Mouse (Mus musculus): Measurements from ENCODE around the gene Zfp455. TPM values are rescaled to one million over a fixed set of nuclear protein-coding genes. Genes with fewer than 3 reads are reported as not detected.
"Not testable (repeated sequence)": the region's sequence is repeated elsewhere in the genome, so short reads cannot be mapped to it uniquely, and the experiment has no call there.

The Zfp455 gene
- 2.4 and 2.9 TPM in 2 replicates for polyA plus RNA-seq (2015; fragmentation: Nextera tagmentation; extraction: Ambion mirVana)

- peak; percentile 81 for ATAC-seq (ENCODE audit: insufficient number of reproducible peaks, low FRiP score, low TSS enrichment, low read depth)
- H3K27me3 ChIP-seq: no peaks in the 10 kb centered on the region
- H3K9ac ChIP-seq: peak within 1 kb of the TSS; percentile 64
- peak within 1 kb of the TSS; percentile 73 for H3K4me2 ChIP-seq
- H3K9me3 ChIP-seq: no peaks in the 10 kb centered on the region
- peak within 1 kb of the TSS; percentile 67; the same call in 1 of the 2 replicates for H3K27ac ChIP-seq
- peaks cover 5% of the 10 kb centered on the region; the same call in 1 of the 2 replicates for H3K4me1 ChIP-seq
- H3K4me3 ChIP-seq: peak within 1 kb of the TSS; percentile 70
- H3K36me3 ChIP-seq: no peaks in the 10 kb centered on the region
- under 1% methylated on average over 13 of the region's 13 CpGs for WGBS
These were observed at the start of gene Zfp455 for GRCm38 (mm10) chr13:67194340-67194894. Gene Zfp455, plus strand, starts transcription at chr13:67194506.

- 66% methylated on average over 4 of the region's 4 CpGs for WGBS
- not testable (repeated sequence) for ATAC-seq (ENCODE audit: insufficient number of reproducible peaks, low FRiP score, low TSS enrichment, low read depth)
These were observed 28.2 kb upstream of the Zfp455 start for GRCm38 (mm10) chr13:67166122-67166521.

GRCm38 (mm10) chr13:67172991-67173722 lies 21.1 kb upstream of the Zfp455 start, which contains the start of gene Rsl1:
Gene Rsl1, plus strand, starts transcription at chr13:67173182.
- not testable (repeated sequence) for H3K9me3 ChIP-seq, H3K27me3 ChIP-seq, H3K36me3 ChIP-seq, H3K4me1 ChIP-seq
- Histone ChIP-seq H3K9ac (peak within 1 kb of the TSS; percentile 26), H3K4me3 (peak within 1 kb of the TSS; percentile 59), H3K4me2 (peak within 1 kb of the TSS; percentile 56), H3K27ac (peak within 1 kb of the TSS; percentile 47; the same call in 1 of the 2 replicates)
- peak; percentile 95 for ATAC-seq (ENCODE audit: insufficient number of reproducible peaks, low FRiP score, low TSS enrichment, low read depth)
- WGBS: 1% methylated on average over 17 of the region's 17 CpGs

More at GRCm38 (mm10) chr13:67166122-67166521, 28.2 kb upstream of the Zfp455 start:
- not testable (repeated sequence) for H3K36me3 ChIP-seq, H3K9me3 ChIP-seq, H3K4me2 ChIP-seq, H3K27me3 ChIP-seq, H3K9ac ChIP-seq, H3K27ac ChIP-seq, H3K4me3 ChIP-seq, H3K4me1 ChIP-seq

- 0 out of 2 replicates have a peak, but pooled peaks cover 3% of the 10 kb centered on the region for H3K4me1 ChIP-seq
- peaks cover 8% of the 10 kb centered on the region for H3K36me3 ChIP-seq
- H3K9ac ChIP-seq: 0 out of 2 replicates have a peak overlapping the region, but pooled peaks have one; percentile 26
- no peak overlapping the region for H3K27ac ChIP-seq
- peak overlapping the region; percentile 59 for H3K4me3 ChIP-seq
- no peaks in the 10 kb centered on the region for H3K27me3 ChIP-seq
- H3K9me3 ChIP-seq: no peaks in the 10 kb centered on the region
- no peak for ATAC-seq (ENCODE audit: insufficient number of reproducible peaks, low FRiP score, low TSS enrichment, low read depth)
- peak overlapping the region; percentile 56 for H3K4me2 ChIP-seq
- WGBS: 12% methylated on average over 5 of the region's 5 CpGs
These were observed 20.6 kb upstream of the Zfp455 start for GRCm38 (mm10) chr13:67173723-67174055.

GRCm38 (mm10) chr13:67201656-67202055 lies 7.3 kb downstream of the Zfp455 start:
- no peaks in the 10 kb centered on the region for H3K27me3 ChIP-seq
- H3K9ac ChIP-seq: no peak overlapping the region
- H3K9me3 ChIP-seq: no peaks in the 10 kb centered on the region
- H3K4me1 ChIP-seq: no peaks in the 10 kb centered on the region
- peaks cover 7% of the 10 kb centered on the region; the same call in 1 of the 2 replicates for H3K36me3 ChIP-seq
- no peak for ATAC-seq (ENCODE audit: insufficient number of reproducible peaks, low FRiP score, low TSS enrichment, low read depth)
- WGBS: 77% methylated on average over 3 of the region's 3 CpGs
- no peak overlapping the region for H3K4me2 ChIP-seq
- no peak overlapping the region for H3K27ac ChIP-seq
- H3K4me3 ChIP-seq: no peak overlapping the region

- 63% methylated on average over 4 of the region's 4 CpGs for WGBS
- no peak for ATAC-seq (ENCODE audit: insufficient number of reproducible peaks, low FRiP score, low TSS enrichment, low read depth)
- no peak overlapping the region for H3K4me3 ChIP-seq
These were observed 19.8 kb downstream of the Zfp455 start for GRCm38 (mm10) chr13:67214015-67214607.

More at GRCm38 (mm10) chr13:67214015-67214607, 19.8 kb downstream of the Zfp455 start:
- Histone ChIP-seq H3K27ac (no peak overlapping the region), H3K36me3 (no peaks in the 10 kb centered on the region), H3K4me1 (no peaks in the 10 kb centered on the region), H3K9ac (no peak overlapping the region), H3K9me3 (no peaks in the 10 kb centered on the region), H3K27me3 (no peaks in the 10 kb centered on the region), H3K4me2 (no peak overlapping the region)

Other genes starting within 250 kb of the Zfp455 start
- 4.0 and 4.5 TPM in 2 replicates for gene Zfp712, start 133.3 kb upstream of the Zfp455 start, polyA plus RNA-seq (2015; fragmentation: Nextera tagmentation; extraction: Ambion mirVana)
- gene Zfp708, start 96.5 kb upstream of the Zfp455 start, polyA plus RNA-seq (2015; fragmentation: Nextera tagmentation; extraction: Ambion mirVana): 5.1 and 5.9 TPM in 2 replicates
- gene Gm28557, start 85.9 kb upstream of the Zfp455 start, polyA plus RNA-seq (2015; fragmentation: Nextera tagmentation; extraction: Ambion mirVana): 2.5 and 3.0 TPM in 2 replicates
- 0.08 and 0.27 TPM in 2 replicates for gene Rslcan18, start 78.2 kb upstream of the Zfp455 start, polyA plus RNA-seq (2015; fragmentation: Nextera tagmentation; extraction: Ambion mirVana)
- gene Zfp759, start 72.8 kb upstream of the Zfp455 start, polyA plus RNA-seq (2015; fragmentation: Nextera tagmentation; extraction: Ambion mirVana): 2.0 and 2.3 TPM in 2 replicates
- 6.8 and 8.7 TPM in 2 replicates for gene Rsl1, start 21.3 kb upstream of the Zfp455 start, polyA plus RNA-seq (2015; fragmentation: Nextera tagmentation; extraction: Ambion mirVana)
- gene Zfp458, start 84.0 kb downstream of the Zfp455 start, polyA plus RNA-seq (2015; fragmentation: Nextera tagmentation; extraction: Ambion mirVana): 2.0 and 2.1 TPM in 2 replicates
- 0.42 and 0.50 TPM in 2 replicates for gene Zfp457, start 112.0 kb downstream of the Zfp455 start, polyA plus RNA-seq (2015; fragmentation: Nextera tagmentation; extraction: Ambion mirVana)
- gene Zfp595, start 138.1 kb downstream of the Zfp455 start, polyA plus RNA-seq (2015; fragmentation: Nextera tagmentation; extraction: Ambion mirVana): 2.7 and 3.2 TPM in 2 replicates
- gene Gm28044, start 166.0 kb downstream of the Zfp455 start, polyA plus RNA-seq (2015; fragmentation: Nextera tagmentation; extraction: Ambion mirVana): 0.60 and 0.97 TPM in 2 replicates
- gene Zfp953, start 166.1 kb downstream of the Zfp455 start, polyA plus RNA-seq (2015; fragmentation: Nextera tagmentation; extraction: Ambion mirVana): 0.84 and 0.90 TPM in 2 replicates
- 0.50 TPM in 1 of 2 replicates, not detected in the other for gene Gm28041, start 181.2 kb downstream of the Zfp455 start, polyA plus RNA-seq (2015; fragmentation: Nextera tagmentation; extraction: Ambion mirVana)
- 1.2 and 1.4 TPM in 2 replicates for gene Zfp456, start 181.3 kb downstream of the Zfp455 start, polyA plus RNA-seq (2015; fragmentation: Nextera tagmentation; extraction: Ambion mirVana)
- 7.2 and 7.6 TPM in 2 replicates for gene Zfp429, start 205.3 kb downstream of the Zfp455 start, polyA plus RNA-seq (2015; fragmentation: Nextera tagmentation; extraction: Ambion mirVana)
- 1.3 and 1.5 TPM in 2 replicates for gene Zfp459, start 226.9 kb downstream of the Zfp455 start, polyA plus RNA-seq (2015; fragmentation: Nextera tagmentation; extraction: Ambion mirVana)